8 mouse cellular contexts compared by ENCODE assay signal in genomic region chr9:107571534-107572326, GRCm38 (mm10). TPM values are rescaled to one million over a fixed set of nuclear protein-coding genes. Genes with fewer than 3 reads are reported as not detected.
DNase-seq lines count a peak whose midpoint lies in the region; ATAC-seq and TF ChIP-seq lines count a peak whose summit lies in the region.
"Had no signal": no experiment of that assay in that cellular context is flagged by ENCODE, and none has a peak within 500 bp of the region (broad histone marks: within the 10 kb centered on the region; RNA-seq: fewer than 3 reads in every experiment).

No protein-coding gene starts in this region.

- H3K4me1 ChIP-seq in neural tube, embryonic 12.5 days, result peaks cover 53% of the 10 kb centered on the region
- H3K4me1 ChIP-seq in hindbrain, embryonic 13.5 days (replicated peaks), result peaks cover 52% of the 10 kb centered on the region
- H3K4me1 ChIP-seq in liver, postnatal 0 days (ENCODE audit: insufficient read depth), result peaks cover 56% of the 10 kb centered on the region

- H3K27me3 ChIP-seq in neural tube, embryonic 12.5 days (replicated peaks), result no peaks in the 10 kb centered on the region
- H3K27me3 ChIP-seq in hindbrain, embryonic 13.5 days, result no peaks in the 10 kb centered on the region
- H3K27me3 ChIP-seq in liver, postnatal 0 days (ENCODE audit: insufficient read depth, low read length), result no peaks in the 10 kb centered on the region

- peak; percentile 20; the same call in 1 of the 2 replicates for TF ChIP-seq EP300 in liver, postnatal 0 days (IDR thresholded peaks at IDR 0.05; ENCODE audit: low read depth)

- H3K9ac ChIP-seq in neural tube, embryonic 12.5 days, result no peak overlapping the region
- peak overlapping the region; percentile 94 for H3K9ac ChIP-seq in hindbrain, embryonic 13.5 days
- peak overlapping the region; percentile 86 for H3K9ac ChIP-seq in liver, postnatal 0 days (replicated peaks)

- no peak for TF ChIP-seq CTCF in liver, postnatal 0 days (IDR thresholded peaks at IDR 0.05; ENCODE audit: low read depth)

- no peak for DNase-seq in neural tube, embryonic 10.5 days (ENCODE audit: extremely low spot score, low spot score)
- no peak for DNase-seq in liver, postnatal 0 days
- DNase-seq in testis, postnatal 10 days (ENCODE audit: low spot score), result no peak
- DNase-seq in left cerebral cortex, adult 18-20 months (ENCODE audit: low spot score in 2 of 2), result no peak
- no peak for DNase-seq in cerebellum, postnatal 25 days
- DNase-seq: cerebellum, adult 8-10 months had no signal

- 95% methylated on average over 22 of the region's 22 CpGs for WGBS in neural tube, embryonic 12.5 days
- 93% methylated on average over 22 of the region's 22 CpGs for WGBS in hindbrain, embryonic 13.5 days
- 78% methylated on average over 22 of the region's 22 CpGs for WGBS in liver, postnatal 0 days (ENCODE audit: insufficient replicate concordance)

- no peaks in the 10 kb centered on the region for H3K9me3 ChIP-seq in neural tube, embryonic 12.5 days
- H3K9me3 ChIP-seq in hindbrain, embryonic 13.5 days, result no peaks in the 10 kb centered on the region
- H3K9me3 ChIP-seq in liver, postnatal 0 days (ENCODE audit: low read length), result no peaks in the 10 kb centered on the region

- no peak overlapping the region for H3K27ac ChIP-seq in neural tube, embryonic 12.5 days
- H3K27ac ChIP-seq in hindbrain, embryonic 13.5 days, result 0 out of 2 replicates have a peak overlapping the region, but pooled peaks have one; percentile 4
- peak overlapping the region; percentile 87 for H3K27ac ChIP-seq in liver, postnatal 0 days (ENCODE audit: low read depth)

- no peak for ATAC-seq in neural tube, embryonic 12.5 days (ENCODE audit: low FRiP score, low read depth)
- ATAC-seq in hindbrain, embryonic 13.5 days (ENCODE audit: low FRiP score), result no peak
- no peak for ATAC-seq in liver, postnatal 0 days

- peak overlapping the region; percentile 90 for H3K4me2 ChIP-seq in neural tube, embryonic 12.5 days (replicated peaks)
- H3K4me2 ChIP-seq in hindbrain, embryonic 13.5 days, result peak overlapping the region; percentile 93
- peak overlapping the region; percentile 90 for H3K4me2 ChIP-seq in liver, postnatal 0 days (ENCODE audit: low read depth, low read length)

- H3K4me3 ChIP-seq in neural tube, embryonic 12.5 days, result no peak overlapping the region
- H3K4me3 ChIP-seq in hindbrain, embryonic 13.5 days, result no peak overlapping the region; the same call in 1 of the 2 replicates
- peak overlapping the region; percentile 94 for H3K4me3 ChIP-seq in liver, postnatal 0 days (ENCODE audit: low read depth, low read length)

- peaks cover 46% of the 10 kb centered on the region for H3K36me3 ChIP-seq in neural tube, embryonic 12.5 days
- H3K36me3 ChIP-seq in hindbrain, embryonic 13.5 days, result peaks cover 45% of the 10 kb centered on the region
- H3K36me3 ChIP-seq in liver, postnatal 0 days (replicated peaks; ENCODE audit: insufficient read depth, low read length), result peaks cover 7% of the 10 kb centered on the region

RNA-seq across cellular contexts. Expression of gene Hyal2, which starts 4.0 kb away (rescaled TPM):
- polyA plus RNA-seq in neural tube, embryonic 12.5 days (2016; fragmentation: Nextera tagmentation; extraction: Ambion mirVana), result 93.6 and 97.0 TPM in 2 replicates
- 80.4 and 87.1 TPM in 2 replicates for polyA plus RNA-seq in hindbrain, embryonic 13.5 days (2015; fragmentation: Nextera tagmentation; extraction: Ambion mirVana)
- 53.9 and 54.5 TPM in 2 replicates for polyA plus RNA-seq in liver, postnatal 0 days (2015; fragmentation: Nextera tagmentation; extraction: Ambion mirVana)
- 10 to 100 TPM; 13.0 to 15.5 TPM for total RNA-seq in left cerebral cortex, adult 18-20 months (2021)

RNA-seq across cellular contexts. Expression of gene Hyal1, which starts 5.0 kb away (rescaled TPM):
- 7.2 and 7.5 TPM in 2 replicates for polyA plus RNA-seq in neural tube, embryonic 12.5 days (2016; fragmentation: Nextera tagmentation; extraction: Ambion mirVana)
- polyA plus RNA-seq in hindbrain, embryonic 13.5 days (2015; fragmentation: Nextera tagmentation; extraction: Ambion mirVana), result 7.4 and 8.4 TPM in 2 replicates
- polyA plus RNA-seq in liver, postnatal 0 days (2015; fragmentation: Nextera tagmentation; extraction: Ambion mirVana), result 2.5 and 3.3 TPM in 2 replicates
- total RNA-seq in left cerebral cortex, adult 18-20 months (2021), result 1 to 10 TPM; 6.3 to 7.2 TPM

RNA-seq across cellular contexts. Expression of gene Naa80, which starts 7.0 kb away (rescaled TPM):
- 12.6 and 15.8 TPM in 2 replicates for polyA plus RNA-seq in neural tube, embryonic 12.5 days (2016; fragmentation: Nextera tagmentation; extraction: Ambion mirVana)
- polyA plus RNA-seq in hindbrain, embryonic 13.5 days (2015; fragmentation: Nextera tagmentation; extraction: Ambion mirVana), result 14.1 and 16.5 TPM in 2 replicates
- 10.4 and 11.6 TPM in 2 replicates for polyA plus RNA-seq in liver, postnatal 0 days (2015; fragmentation: Nextera tagmentation; extraction: Ambion mirVana)
- 10 to 100 TPM; 10.1 to 13.4 TPM for total RNA-seq in left cerebral cortex, adult 18-20 months (2021)

RNA-seq across cellular contexts. Expression of gene Tusc2, which starts 8.7 kb away (rescaled TPM):
- polyA plus RNA-seq in neural tube, embryonic 12.5 days (2016; fragmentation: Nextera tagmentation; extraction: Ambion mirVana), result 93.3 and 93.9 TPM in 2 replicates
- 105 and 108 TPM in 2 replicates for polyA plus RNA-seq in hindbrain, embryonic 13.5 days (2015; fragmentation: Nextera tagmentation; extraction: Ambion mirVana)
- 34.3 and 35.9 TPM in 2 replicates for polyA plus RNA-seq in liver, postnatal 0 days (2015; fragmentation: Nextera tagmentation; extraction: Ambion mirVana)
- 100 to 1,000 TPM; 104 to 108 TPM for total RNA-seq in left cerebral cortex, adult 18-20 months (2021)

RNA-seq across cellular contexts. Expression of gene Hyal3, which starts 8.9 kb away (rescaled TPM):
- 0.84 and 1.5 TPM in 2 replicates for polyA plus RNA-seq in neural tube, embryonic 12.5 days (2016; fragmentation: Nextera tagmentation; extraction: Ambion mirVana)
- polyA plus RNA-seq in hindbrain, embryonic 13.5 days (2015; fragmentation: Nextera tagmentation; extraction: Ambion mirVana), result 1.3 and 1.6 TPM in 2 replicates
- 0.65 and 0.86 TPM in 2 replicates for polyA plus RNA-seq in liver, postnatal 0 days (2015; fragmentation: Nextera tagmentation; extraction: Ambion mirVana)
- total RNA-seq in left cerebral cortex, adult 18-20 months (2021), result 1 to 10 TPM; 1.6 TPM
